Mouse (Mus musculus): ENCODE data around the gene Tes. TPM values are rescaled to one million over a fixed set of nuclear protein-coding genes. Genes with fewer than 3 reads are reported as not detected.

The Tes gene
- polyA plus RNA-seq (2015; fragmentation: Nextera tagmentation; extraction: Ambion mirVana): 69.5 and 79.0 TPM in 2 replicates

DNA sequence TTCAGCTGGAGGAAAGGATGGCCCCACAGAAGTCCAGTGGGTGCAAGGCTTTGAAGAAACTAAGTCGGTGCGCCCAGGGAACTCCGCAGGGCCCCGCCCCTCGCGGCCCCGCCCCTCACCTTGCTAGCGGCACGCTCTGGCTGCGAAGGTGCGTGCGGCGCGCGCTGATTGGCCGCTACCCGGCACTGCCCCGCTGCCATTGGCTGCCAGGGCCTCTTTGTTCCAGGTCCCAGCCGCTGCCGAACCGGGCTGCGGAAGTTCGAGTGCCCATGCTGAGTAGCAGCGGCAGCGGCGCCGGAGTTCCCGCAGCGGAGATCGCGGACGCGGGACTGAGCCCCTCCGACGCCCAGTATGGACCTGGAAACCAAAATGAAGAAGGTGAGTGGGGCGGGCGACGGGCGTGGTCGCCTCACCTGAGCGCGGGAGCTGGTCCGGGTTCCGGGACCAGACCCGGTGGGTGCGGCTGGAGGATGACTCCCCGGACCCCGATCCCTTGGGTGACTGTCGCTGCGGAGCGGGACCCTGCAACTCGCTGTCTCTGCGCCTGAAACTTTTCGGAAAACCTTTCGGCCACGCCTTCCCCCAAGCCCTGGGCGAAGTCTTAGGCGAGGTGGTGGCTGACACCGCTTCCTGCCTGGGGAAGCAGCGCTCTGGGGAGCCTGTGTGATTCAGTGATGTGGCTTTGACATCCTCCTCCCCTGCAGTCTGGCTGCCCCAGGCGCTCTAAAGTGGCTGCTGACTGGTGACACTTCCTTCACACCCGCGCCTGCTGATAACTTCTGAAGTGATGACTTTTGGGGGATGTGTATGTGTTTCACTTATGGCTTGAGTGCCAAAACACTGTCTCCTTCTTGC, at the start of gene Tes:
Gene Tes (plus strand): TSS at position 214 of the 855 bp plus-strand sequence.
- H3K36me3 ChIP-seq: no peaks in the 10 kb centered on the region
- H3K9me3 ChIP-seq (replicated peaks): no peaks in the 10 kb centered on the region
- H3K4me2 ChIP-seq: peak within 1 kb of the TSS; percentile 90
- ATAC-seq (ENCODE audit: low FRiP score): peak; percentile 97
- under 1% methylated on average over 63 of the region's 63 CpGs for WGBS
- H3K4me1 ChIP-seq: peaks cover 14% of the 10 kb centered on the region
- H3K27me3 ChIP-seq (replicated peaks): no peaks in the 10 kb centered on the region
- H3K4me3 ChIP-seq (replicated peaks): peak within 1 kb of the TSS; percentile 86
- peak within 1 kb of the TSS; percentile 54 for H3K27ac ChIP-seq (replicated peaks)
- peak within 1 kb of the TSS; percentile 83 for H3K9ac ChIP-seq (replicated peaks)

DNA sequence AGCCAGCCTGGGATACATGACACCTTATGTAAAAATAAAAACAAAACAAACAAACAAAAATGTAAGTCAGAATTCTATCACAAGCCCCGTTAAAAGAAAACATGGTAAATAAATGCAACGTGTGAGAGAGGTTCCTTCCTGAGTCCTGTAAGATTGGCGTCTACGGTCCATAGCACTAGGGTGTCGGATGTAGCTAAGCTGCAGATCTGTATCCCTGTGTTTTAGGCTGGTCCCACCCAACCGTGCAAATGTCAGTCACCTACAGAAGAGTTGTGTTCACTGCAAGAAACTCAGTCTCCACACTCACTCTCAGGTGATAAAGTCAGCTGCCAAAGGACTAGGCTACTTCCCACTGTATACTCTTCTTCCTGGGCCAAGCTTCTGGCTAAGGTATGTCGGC, 39.1 kb upstream of the Tes start:
- 79% methylated on average over 7 of the region's 7 CpGs for WGBS
- Histone ChIP-seq H3K4me3 (replicated peaks) (no peak overlapping the region), H3K4me1 (no peaks in the 10 kb centered on the region), H3K4me2 (no peak overlapping the region), H3K27me3 (replicated peaks) (no peaks in the 10 kb centered on the region), H3K36me3 (no peaks in the 10 kb centered on the region), H3K9ac (replicated peaks) (no peak overlapping the region), H3K9me3 (replicated peaks) (no peaks in the 10 kb centered on the region), H3K27ac (replicated peaks) (no peak overlapping the region)
- ATAC-seq (ENCODE audit: low FRiP score): no peak

DNA sequence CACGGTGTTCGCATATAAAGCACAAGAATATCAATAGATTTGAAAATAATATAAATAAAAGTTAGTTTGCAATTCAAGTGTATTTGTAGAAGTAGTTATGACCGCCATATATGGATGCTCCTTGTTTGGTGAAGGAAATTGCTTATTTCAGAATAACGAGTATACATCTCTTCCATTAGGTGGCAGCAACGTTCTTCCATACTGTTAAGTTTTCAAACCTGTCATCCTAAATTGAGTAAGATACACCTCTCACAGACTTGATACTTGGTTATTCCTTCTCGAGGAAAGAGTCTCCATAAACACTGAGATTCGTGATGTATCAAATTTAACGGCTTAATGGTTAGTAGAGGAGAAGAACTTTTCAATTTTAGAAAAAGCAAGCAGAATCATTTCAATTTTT, 37.4 kb upstream of the Tes start:
- Histone ChIP-seq H3K27ac (replicated peaks) (no peak overlapping the region), H3K9me3 (replicated peaks) (no peaks in the 10 kb centered on the region), H3K4me1 (no peaks in the 10 kb centered on the region), H3K9ac (replicated peaks) (no peak overlapping the region), H3K36me3 (no peaks in the 10 kb centered on the region), H3K27me3 (replicated peaks) (no peaks in the 10 kb centered on the region), H3K4me2 (no peak overlapping the region), H3K4me3 (replicated peaks) (no peak overlapping the region)
- 23% methylated on average over 8 of the region's 8 CpGs for WGBS
- ATAC-seq (ENCODE audit: low FRiP score): peak; percentile 72; the same call in 1 of the 2 replicates

DNA sequence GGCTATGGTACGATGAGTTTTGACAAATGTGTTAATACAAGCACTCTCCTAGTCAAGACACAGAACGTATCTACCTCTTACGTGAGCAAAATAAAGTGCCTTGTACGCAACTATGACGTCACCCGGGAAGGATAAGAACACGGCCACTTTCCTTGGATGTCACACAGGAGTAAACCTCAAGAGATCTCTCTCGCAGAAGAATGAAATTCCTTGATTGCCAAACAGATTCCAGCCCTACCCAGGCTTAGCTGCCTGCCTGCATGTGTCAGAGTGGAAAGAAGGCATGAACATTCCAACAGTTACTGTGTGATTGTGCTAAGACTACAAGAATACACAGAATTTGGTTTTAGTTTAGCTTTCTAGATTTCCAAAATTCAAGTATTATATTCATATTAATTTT, 36.1 kb upstream of the Tes start:
- ATAC-seq (ENCODE audit: low FRiP score): no peak
- no peak overlapping the region for H3K4me3 ChIP-seq (replicated peaks)
- no peak overlapping the region for H3K27ac ChIP-seq (replicated peaks)
- WGBS: 90% methylated on average over 8 of the region's 8 CpGs
- no peak overlapping the region for H3K9ac ChIP-seq (replicated peaks)
- no peaks in the 10 kb centered on the region for H3K36me3 ChIP-seq
- H3K27me3 ChIP-seq (replicated peaks): no peaks in the 10 kb centered on the region
- H3K9me3 ChIP-seq (replicated peaks): no peaks in the 10 kb centered on the region
- no peaks in the 10 kb centered on the region for H3K4me1 ChIP-seq
- no peak overlapping the region for H3K4me2 ChIP-seq

DNA sequence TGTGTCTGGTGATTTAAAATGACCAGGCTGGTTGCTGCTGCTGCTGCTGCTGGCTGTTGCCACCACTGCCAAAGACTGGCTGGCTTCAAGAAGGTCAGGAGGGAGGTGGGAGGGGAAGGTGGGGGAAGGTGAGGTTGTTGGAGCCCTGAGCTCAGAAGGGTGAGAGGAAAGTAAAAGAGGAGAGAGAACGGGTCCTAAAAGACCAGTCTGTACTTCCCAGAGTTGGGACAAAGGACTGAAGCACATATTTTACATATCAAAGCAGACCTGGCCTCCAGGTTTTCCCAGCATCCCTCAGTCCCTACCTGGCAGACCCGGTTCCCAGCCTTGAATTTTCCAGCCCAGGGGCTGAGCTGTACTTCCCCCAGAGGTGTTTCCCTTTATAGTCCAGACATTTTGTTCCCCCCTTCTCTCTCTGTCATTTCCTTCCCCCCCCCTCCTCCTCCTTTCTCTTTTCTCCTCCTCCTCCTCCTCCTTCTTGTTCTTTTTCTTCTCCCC, 32.7 kb upstream of the Tes start:
- Histone ChIP-seq H3K36me3 (no peaks in the 10 kb centered on the region), H3K27ac (replicated peaks) (no peak overlapping the region), H3K9ac (replicated peaks) (no peak overlapping the region), H3K9me3 (replicated peaks) (no peaks in the 10 kb centered on the region), H3K4me2 (no peak overlapping the region), H3K27me3 (replicated peaks) (no peaks in the 10 kb centered on the region), H3K4me1 (no peaks in the 10 kb centered on the region), H3K4me3 (replicated peaks) (no peak overlapping the region)
- ATAC-seq (ENCODE audit: low FRiP score): no peak
- WGBS: 6% methylated on average over 2 of the region's 2 CpGs

DNA sequence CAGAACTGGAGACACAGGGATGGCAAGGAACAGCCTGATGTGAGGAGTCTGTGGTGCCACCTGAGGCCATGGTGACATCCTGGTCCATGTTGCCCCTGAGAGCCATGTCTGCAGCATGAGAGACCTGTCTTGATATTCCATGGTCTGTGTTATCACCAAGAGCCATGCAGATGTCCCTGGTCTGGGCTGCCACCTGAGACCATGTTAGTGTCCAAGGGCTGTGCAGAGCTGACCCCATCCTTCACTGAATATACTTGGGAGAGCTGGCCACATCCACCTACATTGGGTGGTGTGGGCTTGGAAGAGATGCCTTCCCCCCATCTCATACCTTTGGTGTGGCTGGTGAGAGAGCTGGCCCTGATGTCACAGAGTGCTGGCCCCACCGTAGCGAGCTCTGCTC, 30.9 kb upstream of the Tes start:
- no peak overlapping the region for H3K9ac ChIP-seq (replicated peaks)
- H3K36me3 ChIP-seq: no peaks in the 10 kb centered on the region
- H3K4me1 ChIP-seq: no peaks in the 10 kb centered on the region
- H3K4me3 ChIP-seq (replicated peaks): no peak overlapping the region
- no peaks in the 10 kb centered on the region for H3K9me3 ChIP-seq (replicated peaks)
- no peaks in the 10 kb centered on the region for H3K27me3 ChIP-seq (replicated peaks)
- 94% methylated on average over 2 of the region's 2 CpGs for WGBS
- no peak for ATAC-seq (ENCODE audit: low FRiP score)
- H3K27ac ChIP-seq (replicated peaks): no peak overlapping the region
- H3K4me2 ChIP-seq: no peak overlapping the region

DNA sequence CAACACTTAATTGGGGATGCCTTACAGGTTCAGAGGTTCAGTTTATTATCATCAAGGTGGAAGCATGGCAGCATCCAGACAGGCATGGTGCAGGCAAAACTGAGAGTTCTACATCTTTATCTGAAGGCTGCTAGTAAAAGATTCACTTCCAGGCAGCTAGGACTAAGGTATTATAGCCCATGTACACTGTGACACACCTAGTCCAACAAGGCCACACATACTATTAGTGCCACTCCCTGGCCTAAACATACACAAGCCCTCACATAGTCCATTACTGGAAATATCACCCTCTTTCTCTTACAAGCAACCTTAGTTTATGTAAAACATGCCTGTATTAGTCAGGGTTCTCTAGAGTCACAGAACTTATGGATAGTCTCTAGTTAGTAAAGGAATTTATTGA, 29.7 kb upstream of the Tes start:
- Histone ChIP-seq H3K36me3 (no peaks in the 10 kb centered on the region), H3K9me3 (replicated peaks) (no peaks in the 10 kb centered on the region), H3K27me3 (replicated peaks) (no peaks in the 10 kb centered on the region), H3K4me2 (no peak overlapping the region), H3K4me1 (no peaks in the 10 kb centered on the region), H3K9ac (replicated peaks) (no peak overlapping the region), H3K27ac (replicated peaks) (no peak overlapping the region), H3K4me3 (replicated peaks) (no peak overlapping the region)
- no peak for ATAC-seq (ENCODE audit: low FRiP score)

DNA sequence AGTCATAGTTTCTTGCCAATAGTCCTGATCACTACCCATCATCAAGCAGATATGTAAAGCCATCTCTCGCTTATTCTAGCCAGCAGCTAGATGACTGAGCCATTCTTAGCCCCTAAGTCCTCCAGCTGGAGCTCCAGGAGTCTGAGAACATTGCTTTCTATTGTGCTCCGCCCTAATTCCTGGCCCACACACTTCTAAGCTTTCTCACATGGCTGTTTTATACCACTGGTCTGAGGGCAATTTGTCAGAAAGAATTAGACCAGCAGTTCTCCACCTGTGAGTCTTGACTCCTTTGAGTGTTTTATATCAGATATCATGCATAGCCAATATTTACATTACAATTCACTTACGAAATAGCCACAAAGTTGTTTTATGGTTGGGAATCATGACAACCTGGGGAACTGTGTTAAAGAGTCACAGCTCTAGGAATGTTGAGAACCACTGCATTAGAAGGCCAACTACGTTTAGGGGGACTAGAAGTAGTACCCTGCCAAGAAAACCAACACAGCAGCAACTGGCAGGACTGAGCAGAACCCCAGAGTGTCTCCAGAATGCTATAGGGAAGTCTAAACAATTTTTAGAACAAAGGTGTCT, 13.4 kb upstream of the Tes start:
- no peaks in the 10 kb centered on the region for H3K36me3 ChIP-seq
- H3K4me2 ChIP-seq: no peak overlapping the region
- no peak for ATAC-seq (ENCODE audit: low FRiP score)
- no peaks in the 10 kb centered on the region for H3K4me1 ChIP-seq
- H3K27ac ChIP-seq (replicated peaks): no peak overlapping the region
- no peaks in the 10 kb centered on the region for H3K9me3 ChIP-seq (replicated peaks)
- H3K27me3 ChIP-seq (replicated peaks): no peaks in the 10 kb centered on the region
- H3K4me3 ChIP-seq (replicated peaks): no peak overlapping the region
- H3K9ac ChIP-seq (replicated peaks): no peak overlapping the region
- 78% methylated on average over 4 of the region's 4 CpGs for WGBS

DNA sequence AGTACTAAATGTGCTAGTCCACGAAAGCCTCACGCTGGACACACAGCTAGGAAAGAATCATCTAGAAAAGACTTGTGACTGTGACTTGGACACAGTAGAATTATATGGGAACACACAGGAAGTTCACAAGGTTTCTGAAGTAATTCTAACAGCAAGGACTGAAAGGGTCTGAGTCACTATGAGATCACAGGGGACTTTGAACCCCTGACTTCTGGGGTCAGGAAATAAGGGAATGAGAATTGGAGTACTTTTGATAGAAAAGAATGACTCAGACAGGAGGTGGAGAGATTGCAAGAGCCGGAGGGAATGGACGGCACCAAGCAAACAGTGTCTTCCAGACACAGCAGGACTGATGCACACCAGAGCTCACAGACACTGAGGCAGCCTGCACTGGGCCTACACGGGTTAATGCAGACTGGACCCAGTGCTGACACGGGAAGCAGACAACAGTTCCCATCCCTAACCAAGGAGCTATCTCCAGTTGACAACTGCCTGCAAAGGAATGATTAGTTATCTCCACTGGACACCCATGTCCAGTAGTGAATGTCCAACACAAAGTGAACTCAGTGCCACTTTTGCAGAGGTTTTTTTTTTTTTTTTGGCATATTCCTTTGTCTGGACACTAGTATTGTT, 11.8 kb upstream of the Tes start:
- no peak overlapping the region for H3K4me2 ChIP-seq
- no peak overlapping the region for H3K4me3 ChIP-seq (replicated peaks)
- no peaks in the 10 kb centered on the region for H3K27me3 ChIP-seq (replicated peaks)
- no peak overlapping the region for H3K27ac ChIP-seq (replicated peaks)
- H3K9me3 ChIP-seq (replicated peaks): no peaks in the 10 kb centered on the region
- 61% methylated on average over 6 of the region's 6 CpGs for WGBS
- ATAC-seq (ENCODE audit: low FRiP score): no peak
- H3K4me1 ChIP-seq: no peaks in the 10 kb centered on the region
- H3K9ac ChIP-seq (replicated peaks): no peak overlapping the region
- no peaks in the 10 kb centered on the region for H3K36me3 ChIP-seq

DNA sequence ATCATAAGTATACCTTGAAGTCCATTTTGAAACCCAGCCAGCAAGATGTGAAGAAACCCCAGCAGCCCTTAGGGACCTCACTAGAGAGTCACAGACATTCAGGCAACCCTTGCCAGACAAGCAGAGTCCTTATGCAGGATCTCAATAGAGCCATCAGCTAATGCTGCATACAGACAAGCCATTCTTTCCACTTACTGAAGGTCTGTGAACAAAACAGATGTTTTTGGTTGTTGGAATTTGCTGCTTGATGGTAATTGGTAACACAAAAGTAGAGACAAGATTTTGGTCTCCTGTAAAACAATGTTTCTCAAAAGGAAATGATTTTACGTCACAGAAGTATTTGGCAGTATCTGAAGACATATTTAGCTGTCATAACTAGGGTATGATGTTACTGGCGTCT, 10.2 kb upstream of the Tes start:
- H3K4me2 ChIP-seq: no peak overlapping the region
- H3K9me3 ChIP-seq (replicated peaks): no peaks in the 10 kb centered on the region
- no peaks in the 10 kb centered on the region for H3K36me3 ChIP-seq
- 91% methylated on average over 2 of the region's 2 CpGs for WGBS
- no peak overlapping the region for H3K9ac ChIP-seq (replicated peaks)
- ATAC-seq (ENCODE audit: low FRiP score): no peak
- H3K4me3 ChIP-seq (replicated peaks): no peak overlapping the region
- no peak overlapping the region for H3K27ac ChIP-seq (replicated peaks)
- H3K4me1 ChIP-seq: no peaks in the 10 kb centered on the region
- no peaks in the 10 kb centered on the region for H3K27me3 ChIP-seq (replicated peaks)

DNA sequence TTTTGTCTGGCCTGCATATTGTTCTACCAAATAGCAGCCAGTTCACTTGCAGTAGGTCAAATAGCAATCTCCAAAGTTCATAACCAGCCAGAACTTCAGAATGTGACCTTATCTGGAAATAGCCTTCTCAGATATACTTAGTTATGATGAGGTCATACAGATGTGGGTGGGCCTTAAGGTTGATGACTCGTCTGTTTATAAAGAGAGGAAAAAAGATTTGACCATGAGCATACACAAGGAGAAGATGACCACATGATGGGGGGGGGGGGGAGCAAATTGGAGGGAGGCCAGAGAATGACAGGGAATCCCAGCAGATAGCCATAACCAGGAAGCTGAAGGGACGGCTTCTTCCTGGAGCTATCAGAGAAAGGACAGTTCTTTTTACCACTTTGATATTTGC, 9.3 kb upstream of the Tes start:
- no peaks in the 10 kb centered on the region for H3K4me1 ChIP-seq
- ATAC-seq (ENCODE audit: low FRiP score): no peak
- H3K36me3 ChIP-seq: no peaks in the 10 kb centered on the region
- no peak overlapping the region for H3K9ac ChIP-seq (replicated peaks)
- no peak overlapping the region for H3K4me2 ChIP-seq
- no peak overlapping the region for H3K4me3 ChIP-seq (replicated peaks)
- WGBS: 65% methylated on average over 2 of the region's 2 CpGs
- H3K27ac ChIP-seq (replicated peaks): no peak overlapping the region
- no peaks in the 10 kb centered on the region for H3K9me3 ChIP-seq (replicated peaks)
- H3K27me3 ChIP-seq (replicated peaks): no peaks in the 10 kb centered on the region

DNA sequence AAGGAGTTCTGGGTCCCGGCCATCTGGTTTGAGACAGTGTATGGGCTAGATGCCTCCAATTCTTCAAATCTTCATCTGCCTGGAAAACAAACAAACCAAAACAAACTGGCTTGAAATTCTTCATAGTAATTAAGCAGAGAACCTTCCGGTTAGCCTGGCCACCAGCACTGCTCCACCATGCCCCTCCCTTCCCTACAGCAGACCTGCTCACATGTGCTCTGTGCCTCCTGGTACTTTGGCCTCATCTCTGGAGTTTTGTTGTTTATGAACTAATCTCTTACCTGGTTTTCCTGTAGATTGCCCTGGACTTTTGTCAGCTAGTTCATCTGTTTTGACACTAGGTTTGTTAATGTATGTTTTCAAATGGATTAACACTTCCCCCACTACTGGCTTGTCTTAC, 5.4 kb upstream of the Tes start:
- H3K4me3 ChIP-seq (replicated peaks): no peak overlapping the region
- no peak for ATAC-seq (ENCODE audit: low FRiP score)
- no peak overlapping the region for H3K4me2 ChIP-seq
- H3K36me3 ChIP-seq: no peaks in the 10 kb centered on the region
- no peak overlapping the region for H3K27ac ChIP-seq (replicated peaks)
- H3K9ac ChIP-seq (replicated peaks): no peak overlapping the region
- H3K27me3 ChIP-seq (replicated peaks): no peaks in the 10 kb centered on the region
- WGBS: 82% methylated on average over 2 of the region's 2 CpGs
- 0 out of 2 replicates have a peak, but pooled peaks cover 1% of the 10 kb centered on the region for H3K4me1 ChIP-seq
- H3K9me3 ChIP-seq (replicated peaks): no peaks in the 10 kb centered on the region
